Mouse (Mus musculus) lung, adult 2 months (tissue): ENCODE measurements around the gene Snrk.

ENCODE experiments used
- CTCF ChIP-seq: fragments of 200-500 bp; IDR thresholded peaks from 2 replicates; pipeline ENCODE4 v1.5.1; 2011; ENCODE audit warnings: mild to moderate bottlenecking, low read length, control low read depth; ENCODE audit not compliant: insufficient read depth
- POLR2A ChIP-seq: fragments of 200-500 bp; IDR thresholded peaks from 2 replicates; pipeline ENCODE4 v1.6.1; 2011; ENCODE audit warnings: low read depth, mild to moderate bottlenecking, control low read depth, low read length, borderline replicate concordance; ENCODE audit errors: extremely low read depth

DNA sequence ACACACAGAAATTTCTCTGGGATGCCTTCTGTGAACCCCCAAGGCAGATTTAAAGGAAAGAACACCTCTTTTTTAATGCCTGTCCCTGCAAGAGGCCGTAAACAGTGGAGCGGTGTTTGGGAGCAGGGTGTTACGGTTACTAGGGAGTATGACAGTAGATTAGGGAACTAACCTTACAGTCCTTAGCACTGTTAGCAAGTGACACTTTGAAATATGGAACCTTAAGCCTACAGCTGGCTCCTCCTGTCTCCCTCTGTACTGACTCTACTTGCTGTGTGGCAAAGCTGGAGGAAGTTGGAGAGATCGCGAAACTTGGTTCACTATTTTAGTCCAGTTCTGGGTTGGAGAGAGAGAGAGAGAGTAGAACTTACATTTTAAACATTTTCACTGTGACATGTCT is 5.0 kb downstream of the Snrk start:
- TF ChIP-seq CTCF (no peak), POLR2A (no peak)
